Mouse (Mus musculus): ENCODE measurements at regions not wholly inside any gene's neighbourhood (a gene's known extent, or its start where the extent isn't known, plus 50 kb on each side); places are given as distances from the start of the nearest gene placed in this dataset.
"Not testable (repeated sequence)": the region's sequence is repeated elsewhere in the genome, so short reads cannot be mapped to it uniquely, and the experiment has no call there.

DNA sequence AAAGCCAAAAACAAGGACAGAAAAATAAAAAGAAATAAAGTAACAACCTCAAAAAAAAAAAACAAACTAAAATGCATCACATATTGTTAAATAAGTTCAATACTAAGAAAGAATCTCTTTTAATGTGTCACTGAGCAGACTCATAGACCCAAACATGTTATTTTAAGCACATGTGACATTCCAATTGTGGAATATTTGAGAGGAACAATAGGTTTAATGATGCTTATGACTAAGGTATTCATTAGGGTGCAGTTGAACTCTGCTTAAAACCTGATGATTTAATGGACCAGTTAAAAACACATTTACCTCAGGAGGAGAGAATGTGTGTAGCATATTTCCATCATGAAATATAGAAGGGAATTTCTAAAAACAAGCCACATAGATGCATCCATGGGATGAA, 302.4 kb downstream of the Hdgfl1 start:
- no peak for ATAC-seq (replicated peaks; ENCODE audit: insufficient number of reproducible peaks, low FRiP score, low TSS enrichment, poor library complexity, severe bottlenecking)

- no peak for ATAC-seq (replicated peaks; ENCODE audit: insufficient number of reproducible peaks, low FRiP score, low TSS enrichment, poor library complexity, severe bottlenecking)
Measured at GRCm38 (mm10) chr13:26464523-26464922, 305.4 kb downstream of the Hdgfl1 start.

DNA sequence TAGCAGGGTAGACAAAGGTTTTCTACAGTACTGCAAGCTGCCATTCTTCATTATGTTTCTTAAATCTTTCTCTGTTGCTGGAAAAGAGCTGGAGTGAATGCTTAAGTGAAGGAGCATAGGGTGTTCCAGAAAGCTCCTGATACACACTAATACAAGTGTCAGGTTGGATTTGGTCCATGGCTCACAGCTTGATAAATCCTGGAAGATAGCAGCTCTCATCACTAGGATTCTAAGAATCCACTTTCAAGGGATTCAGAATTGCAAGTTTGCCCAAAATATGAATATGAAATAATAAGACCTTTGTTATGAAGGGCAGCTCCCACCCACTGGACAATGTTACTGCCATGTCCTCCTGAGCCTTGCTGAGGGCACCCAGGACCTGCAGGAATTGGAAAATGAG, 305.9 kb downstream of the Hdgfl1 start:
- no peak for ATAC-seq (replicated peaks; ENCODE audit: insufficient number of reproducible peaks, low FRiP score, low TSS enrichment, poor library complexity, severe bottlenecking)

DNA sequence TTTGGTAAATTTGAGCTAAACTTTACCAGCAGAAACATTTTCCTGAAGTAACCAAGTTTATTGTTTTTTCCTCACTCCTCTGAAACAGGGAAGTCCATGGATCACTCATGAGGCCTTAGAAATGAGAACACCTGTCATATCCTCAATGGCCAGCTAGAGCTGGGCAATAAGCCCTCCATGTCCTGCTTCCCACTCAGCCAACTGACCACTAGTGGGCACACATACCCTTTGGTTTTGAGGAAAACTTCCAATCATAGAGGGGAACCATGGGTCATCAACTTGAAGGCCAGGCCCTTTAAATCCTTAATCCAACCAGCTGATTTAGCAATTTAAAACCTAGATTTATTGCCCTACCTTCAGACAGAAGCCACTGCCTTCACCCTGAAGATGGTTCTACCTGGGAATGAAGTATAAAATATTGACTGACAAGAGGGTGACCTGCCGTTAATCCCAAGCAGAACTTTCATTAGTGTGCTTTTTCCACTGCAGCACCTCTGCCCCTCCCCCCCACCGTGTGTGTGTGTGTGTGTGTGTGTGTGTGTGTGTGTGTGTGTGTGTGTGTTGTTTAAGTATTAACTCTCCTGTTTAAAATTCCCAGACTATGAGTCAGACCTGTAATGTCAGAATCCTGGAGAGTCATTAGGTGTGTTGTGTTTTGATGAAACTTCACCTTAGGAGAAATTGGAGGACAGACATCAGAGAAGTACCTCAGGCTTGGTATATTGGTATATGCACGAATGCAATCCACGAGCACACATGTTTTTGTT, 312.3 kb downstream of the Hdgfl1 start:
- no peak for ATAC-seq (replicated peaks; ENCODE audit: insufficient number of reproducible peaks, low FRiP score, low TSS enrichment, poor library complexity, severe bottlenecking)

DNA sequence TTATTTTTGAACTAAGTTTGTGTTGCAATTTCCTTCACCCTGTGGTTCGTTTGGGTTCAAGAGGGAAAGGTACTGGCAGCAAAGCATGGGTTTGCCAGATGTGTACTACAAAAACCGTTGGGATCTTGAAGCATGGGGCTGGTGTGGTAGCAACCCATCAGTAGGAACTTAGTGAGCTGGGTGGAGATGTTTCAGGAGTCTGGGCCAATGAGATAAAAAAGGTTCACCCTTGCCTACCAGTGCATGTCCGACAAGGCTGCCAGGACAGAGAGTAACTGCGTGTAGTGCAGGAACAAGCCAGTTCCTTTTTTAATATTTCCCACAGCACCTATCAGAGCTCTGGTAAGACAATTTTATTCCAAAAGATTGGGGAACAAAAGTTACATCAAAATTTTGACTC, 343.3 kb downstream of the Hdgfl1 start:
- no peak for ATAC-seq (replicated peaks; ENCODE audit: insufficient number of reproducible peaks, low FRiP score, low TSS enrichment, poor library complexity, severe bottlenecking)

GRCm38 (mm10) chr13:26424513-26424912, 345.5 kb downstream of the Hdgfl1 start:
- ATAC-seq (replicated peaks; ENCODE audit: insufficient number of reproducible peaks, low FRiP score, low TSS enrichment, poor library complexity, severe bottlenecking) = no peak

- no peak for ATAC-seq (replicated peaks; ENCODE audit: insufficient number of reproducible peaks, low FRiP score, low TSS enrichment, poor library complexity, severe bottlenecking)
Measured at GRCm38 (mm10) chr13:26405757-26406156, 364.2 kb downstream of the Hdgfl1 start.

DNA sequence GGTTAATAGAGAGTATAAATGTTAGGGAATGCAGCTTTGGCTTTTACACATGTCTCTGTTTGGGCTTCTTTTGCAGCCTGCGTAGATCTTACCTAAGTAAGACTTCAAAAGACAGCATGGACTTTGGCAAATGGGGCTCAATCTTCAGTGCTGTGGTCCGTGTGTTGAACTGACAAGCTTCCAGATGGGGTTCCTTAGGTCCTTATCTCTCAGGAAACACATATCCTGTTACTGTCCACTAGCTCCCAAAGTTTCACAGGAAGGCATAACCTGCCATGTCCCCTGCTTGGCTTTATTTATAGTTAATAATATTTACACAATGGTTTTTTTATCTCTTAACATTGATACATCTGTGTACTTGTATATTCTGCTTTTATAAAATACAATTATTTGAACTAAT, 365.3 kb downstream of the Hdgfl1 start:
- ATAC-seq (replicated peaks; ENCODE audit: insufficient number of reproducible peaks, low FRiP score, low TSS enrichment, poor library complexity, severe bottlenecking) = no peak

- ATAC-seq (replicated peaks; ENCODE audit: insufficient number of reproducible peaks, low FRiP score, low TSS enrichment, poor library complexity, severe bottlenecking) = 0 out of 2 replicates have a peak, but pooled peaks have one; percentile 22
Measured at GRCm38 (mm10) chr13:26387861-26388621, 381.9 kb downstream of the Hdgfl1 start.

DNA sequence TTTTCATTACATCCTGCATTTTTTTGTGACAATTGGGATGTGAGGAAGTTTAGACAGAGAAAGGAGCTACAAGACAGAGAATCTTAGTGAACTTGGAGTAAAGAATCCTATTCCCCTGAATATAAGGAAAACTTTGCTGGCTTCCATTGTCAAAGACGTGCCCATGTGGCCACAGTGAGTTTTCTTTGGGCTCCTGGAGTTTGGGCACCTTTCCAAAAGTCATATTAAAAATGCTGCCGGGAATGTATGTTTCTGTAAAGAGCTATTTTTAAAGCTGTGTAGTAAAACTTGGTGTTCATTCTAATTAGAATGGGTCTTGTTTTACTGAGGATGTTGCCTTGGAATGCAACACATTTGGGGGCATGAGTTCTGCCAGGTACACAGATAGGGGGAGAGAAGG, 387.3 kb downstream of the Hdgfl1 start:
- no peak for ATAC-seq (replicated peaks; ENCODE audit: insufficient number of reproducible peaks, low FRiP score, low TSS enrichment, poor library complexity, severe bottlenecking)

DNA sequence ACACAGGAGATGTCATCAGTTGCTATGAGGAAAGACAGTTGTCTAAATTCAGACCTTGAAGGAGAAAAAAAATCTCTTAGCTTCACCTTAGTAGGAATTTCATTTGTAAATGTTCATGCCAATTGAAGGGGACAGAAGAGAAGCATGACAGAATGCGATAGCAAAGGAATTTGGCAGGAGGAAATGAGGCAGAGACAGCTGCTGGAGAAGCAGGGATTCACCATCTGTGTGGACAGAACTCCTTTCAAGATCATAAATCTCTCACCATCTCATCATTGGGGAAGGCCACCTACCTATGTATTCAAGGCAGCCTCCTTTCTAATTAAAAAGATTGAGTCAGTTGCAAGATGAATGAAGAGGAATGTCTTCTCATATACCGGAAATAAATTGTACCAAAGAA, 387.8 kb downstream of the Hdgfl1 start:
- ATAC-seq (replicated peaks; ENCODE audit: insufficient number of reproducible peaks, low FRiP score, low TSS enrichment, poor library complexity, severe bottlenecking) = no peak

- no peak for ATAC-seq (replicated peaks; ENCODE audit: insufficient number of reproducible peaks, low FRiP score, low TSS enrichment, poor library complexity, severe bottlenecking)
Measured at GRCm38 (mm10) chr13:26375546-26375945, 394.4 kb downstream of the Hdgfl1 start.

DNA sequence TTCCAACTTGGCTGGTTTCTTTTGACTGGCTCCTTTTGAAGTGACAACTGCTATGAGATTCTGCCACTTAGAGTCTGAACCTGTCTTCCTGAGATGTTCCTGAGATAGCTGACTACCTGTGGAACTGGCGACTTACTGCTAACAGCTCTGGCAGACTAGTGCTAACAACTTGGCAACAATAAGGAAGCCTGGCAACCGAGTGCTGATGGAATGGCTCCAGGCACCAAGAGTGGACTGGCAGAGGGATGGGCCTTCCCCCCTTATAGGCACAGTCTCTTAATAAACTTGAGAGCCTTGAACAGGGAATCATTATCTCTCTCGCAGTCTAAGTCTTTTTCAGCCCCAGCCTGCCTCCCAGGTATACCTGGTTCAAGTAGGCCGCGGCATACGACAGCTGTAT, 404.1 kb downstream of the Hdgfl1 start:
- not testable (repeated sequence) for ATAC-seq (replicated peaks; ENCODE audit: insufficient number of reproducible peaks, low FRiP score, low TSS enrichment, poor library complexity, severe bottlenecking)

DNA sequence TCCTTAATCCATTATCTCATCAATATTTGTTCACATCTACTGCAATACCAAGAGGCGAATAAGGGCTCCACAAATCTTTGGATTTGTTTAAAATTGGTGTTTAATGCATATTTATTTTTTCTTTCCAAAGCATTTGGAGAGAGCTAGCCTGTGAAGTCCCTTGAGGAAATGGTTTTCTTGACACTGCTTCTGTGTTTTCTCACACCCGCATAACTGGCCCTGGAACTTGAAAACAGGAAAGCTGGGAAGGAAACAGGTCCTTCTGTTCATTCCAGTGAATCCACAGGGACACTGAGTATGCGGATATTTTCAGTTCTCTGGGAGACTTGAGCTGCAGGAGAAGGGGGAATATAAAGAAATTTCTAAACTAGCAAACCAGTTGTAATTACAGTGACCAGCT, 413.6 kb downstream of the Hdgfl1 start:
- no peak for ATAC-seq (replicated peaks; ENCODE audit: insufficient number of reproducible peaks, low FRiP score, low TSS enrichment, poor library complexity, severe bottlenecking)

DNA sequence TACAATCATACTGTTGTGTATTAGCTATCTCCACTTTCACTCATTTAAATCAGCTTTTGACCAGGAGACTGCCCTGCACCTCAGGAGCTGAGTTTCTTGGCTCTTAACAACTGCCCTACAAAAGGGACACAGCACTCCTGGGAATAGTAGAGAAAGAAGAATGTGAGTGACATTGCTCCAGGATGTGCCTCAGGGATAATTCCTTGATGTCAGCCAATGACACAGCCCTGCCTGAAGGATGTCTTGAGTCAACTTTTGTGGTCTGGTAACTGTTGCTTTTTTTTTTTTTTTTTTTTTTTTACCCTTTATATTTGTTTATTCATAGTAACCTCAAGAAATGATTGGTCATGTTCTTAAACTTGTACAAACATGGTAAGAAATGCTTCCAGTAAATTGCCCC, 415.5 kb downstream of the Hdgfl1 start:
- ATAC-seq (replicated peaks; ENCODE audit: insufficient number of reproducible peaks, low FRiP score, low TSS enrichment, poor library complexity, severe bottlenecking) = no peak

DNA sequence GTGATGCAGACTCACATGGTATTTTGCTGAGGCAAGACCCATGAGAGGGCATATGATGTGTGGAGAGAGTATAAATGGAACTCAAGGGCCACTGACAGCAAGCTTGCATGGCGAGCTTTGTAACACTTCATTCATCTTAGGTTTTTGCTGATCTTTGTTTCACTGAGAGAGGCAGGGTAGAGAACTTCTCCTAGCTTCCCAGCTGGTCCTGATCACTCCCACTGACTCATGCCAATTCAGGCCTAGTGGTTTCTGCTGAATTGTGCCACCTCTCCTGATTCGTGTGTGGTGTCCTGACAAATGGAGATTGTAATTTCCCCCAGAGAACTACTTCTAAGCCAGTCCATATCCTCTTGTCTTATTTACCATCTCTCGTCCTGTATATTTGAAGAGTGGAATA, 419.5 kb downstream of the Hdgfl1 start:
- no peak for ATAC-seq (replicated peaks; ENCODE audit: insufficient number of reproducible peaks, low FRiP score, low TSS enrichment, poor library complexity, severe bottlenecking)

DNA sequence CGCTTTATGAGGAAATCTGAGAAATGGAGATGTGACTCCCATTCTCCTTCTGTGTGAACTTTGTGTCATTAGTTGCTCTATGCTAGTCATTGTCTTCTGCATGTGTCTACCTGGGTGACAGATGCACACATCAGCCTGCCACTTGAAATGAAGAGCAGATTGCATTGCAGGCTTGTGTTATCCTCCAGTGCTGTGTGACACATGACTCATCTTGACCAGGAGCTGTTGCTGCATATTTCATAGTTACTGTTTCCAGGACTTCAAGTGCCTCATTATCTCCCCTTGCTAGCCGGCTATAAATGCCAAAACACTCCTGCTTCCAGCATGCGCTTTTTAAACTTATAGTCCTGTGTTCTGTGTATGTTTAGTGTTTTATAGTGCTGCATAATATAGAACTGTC, 431.2 kb downstream of the Hdgfl1 start:
- ATAC-seq (replicated peaks; ENCODE audit: insufficient number of reproducible peaks, low FRiP score, low TSS enrichment, poor library complexity, severe bottlenecking) = no peak

DNA sequence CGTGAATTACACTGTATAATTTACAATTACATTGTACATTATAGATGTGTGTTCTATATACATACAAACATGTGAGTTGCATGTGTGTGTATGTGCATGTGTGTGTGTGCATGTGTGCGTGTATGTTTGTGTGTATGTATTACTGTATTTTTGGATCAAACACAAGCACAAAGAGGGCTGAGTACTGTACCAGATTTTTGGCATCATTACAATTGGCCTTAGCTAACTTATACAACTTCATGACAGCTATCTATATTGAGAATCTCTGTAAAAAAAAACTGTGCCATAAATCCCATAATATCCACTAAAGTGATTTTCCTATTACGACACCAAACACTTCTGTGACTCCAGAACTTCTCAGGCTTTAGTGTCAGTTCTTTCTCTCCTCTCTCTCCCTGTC, 444.9 kb downstream of the Hdgfl1 start:
- no peak for ATAC-seq (replicated peaks; ENCODE audit: insufficient number of reproducible peaks, low FRiP score, low TSS enrichment, poor library complexity, severe bottlenecking)

DNA sequence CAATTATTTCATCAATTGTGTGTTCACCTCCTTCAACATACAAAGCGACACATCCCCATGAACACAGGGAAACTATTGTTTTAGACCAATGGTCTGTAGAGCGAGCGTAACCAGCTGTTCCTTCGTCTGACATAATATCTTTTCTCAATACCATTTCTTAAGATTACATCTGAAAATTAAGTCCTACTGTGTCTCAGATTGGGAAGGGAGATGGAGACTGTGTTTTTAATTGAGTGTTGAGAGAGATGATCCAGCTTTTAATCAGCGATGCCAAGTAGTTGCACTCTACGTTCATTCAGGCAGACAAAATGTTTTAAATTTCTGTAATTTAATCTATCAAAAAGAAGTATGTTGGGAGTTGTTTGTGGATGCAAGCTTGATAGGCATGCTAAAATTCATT, 445.3 kb downstream of the Hdgfl1 start:
- no peak for ATAC-seq (replicated peaks; ENCODE audit: insufficient number of reproducible peaks, low FRiP score, low TSS enrichment, poor library complexity, severe bottlenecking)

DNA sequence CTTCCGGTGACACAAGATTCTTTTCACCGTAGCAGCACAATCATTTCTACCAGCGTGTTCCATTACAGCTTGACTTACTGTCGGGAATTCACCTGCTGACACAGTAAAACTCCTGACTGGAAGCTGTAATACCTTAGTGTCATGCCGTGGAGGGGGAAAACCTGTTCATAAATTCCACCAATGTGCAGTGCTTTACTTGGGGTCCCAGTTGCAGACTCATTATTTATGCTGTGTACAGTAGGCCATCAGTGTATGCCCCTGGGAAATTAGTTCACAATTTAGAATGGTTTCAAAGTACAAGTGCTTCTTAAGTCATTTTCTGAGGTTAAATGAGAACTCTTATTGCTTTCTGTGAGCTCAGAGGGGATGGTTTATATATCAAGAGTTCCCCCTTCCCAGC, 451.4 kb downstream of the Hdgfl1 start:
- ATAC-seq (replicated peaks; ENCODE audit: insufficient number of reproducible peaks, low FRiP score, low TSS enrichment, poor library complexity, severe bottlenecking) = no peak
